Mouse (Mus musculus) G1E (cell line): ENCODE measurements around the gene Tent5c. TPM values are rescaled to one million over a fixed set of nuclear protein-coding genes. Genes with fewer than 3 reads are reported as not detected.
A peak's percentile ranks its signal among the peaks of the same experiment; 100 is the strongest.

ENCODE experiments used
- ATAC-seq: 2 replicates; pipeline ENCODE4 v1.8.0; 2016; ENCODE audit warnings: mild to moderate bottlenecking; ENCODE audit not compliant: insufficient number of reproducible peaks, poor library complexity, low FRiP score, severe bottlenecking; ENCODE audit errors: extremely low read depth
- DNase-seq: peaks from one replicate; pipeline ENCODE4 v3.0.0; 2012; ENCODE audit warnings: low spot score
- H3K27me3 ChIP-seq: 2 replicates; pipeline ENCODE4 v1.6.1; 2012; ENCODE audit warnings: mild to moderate bottlenecking, low read length, inconsistent platforms; ENCODE audit not compliant: insufficient read depth
- H3K36me3 ChIP-seq: replicated peaks from 2 replicates; pipeline ENCODE3; 2012; ENCODE audit warnings: mild to moderate bottlenecking, inconsistent platforms
- H3K4me1 ChIP-seq: 2 replicates; pipeline ENCODE4 v1.6.1; 2012; ENCODE audit warnings: low read depth, low read length, inconsistent platforms, mixed read lengths; ENCODE audit not compliant: insufficient read depth
- H3K4me3 ChIP-seq: 2 replicates; pipeline ENCODE4 v1.5.1; 2012; ENCODE audit warnings: low read depth, mild to moderate bottlenecking, inconsistent platforms, low read length, moderate library complexity, mixed read lengths
- H3K9me3 ChIP-seq: replicated peaks from 2 replicates; pipeline ENCODE4 v1.6.1; 2012; ENCODE audit warnings: inconsistent platforms
- CTCF ChIP-seq: IDR thresholded peaks from 2 replicates; pipeline ENCODE4 v1.5.1; 2012; ENCODE audit warnings: low read depth, low read length, inconsistent platforms, mixed read lengths
- GATA1 ChIP-seq: IDR thresholded peaks from 2 replicates; pipeline ENCODE4 v1.6.1; 2012; ENCODE audit warnings: borderline replicate concordance, low read length, inconsistent platforms, mixed read lengths
- GATA2 ChIP-seq: IDR thresholded peaks from 2 replicates; pipeline ENCODE4 v1.6.1; 2012; ENCODE audit warnings: low read depth, low read length, inconsistent platforms, borderline replicate concordance
- POLR2AphosphoS5 ChIP-seq: IDR thresholded peaks from 2 replicates; pipeline ENCODE4 v1.6.1; 2012; ENCODE audit warnings: low read depth, low read length, inconsistent platforms; ENCODE audit not compliant: insufficient replicate concordance
- TAL1 ChIP-seq: conservative IDR thresholded peaks from 2 replicates; pipeline ENCODE4 v1.6.1; 2012; ENCODE audit warnings: low read depth, low read length, inconsistent platforms, mixed read lengths
- polyA plus RNA-seq: library from polyadenylated mRNA; stranded (reverse); fragments of >175 nt; gene quantifications from 2 replicates; pipeline ENCODE4 v1.2.3, GENCODE M21; 2012
- total RNA-seq, 2 experiments: library from RNA; stranded (forward) in 1 of 2; stranded (reverse) in 1 of 2; fragments of 200-1000 nt in 1 of 2; fragments of >200 nt in 1 of 2; fragmentation: Nextera tagmentation in 1 of 2; gene quantifications; 2 replicates each; pipeline ENCODE4 v1.2.3; 2014 to 2017

Gene Tent5c
- total and polyA plus RNA-seq, 3 experiments, result 6.1 to 81.3 (median 74.4) TPM

GRCm38 (mm10) chr3:100482971-100483610 lies 6.0 kb downstream of the Tent5c start:
- DNase-seq (peak; percentile 53), ATAC-seq (peak; percentile 73)
- Histone ChIP-seq H3K27me3 (no peaks in the 10 kb centered on the region), H3K36me3 (peaks cover 40% of the 10 kb centered on the region), H3K9me3 (no peaks in the 10 kb centered on the region), H3K4me1 (peaks cover 92% of the 10 kb centered on the region), H3K4me3 (peak overlapping the region; percentile 53; the same call in 1 of the 2 replicates)
- TF ChIP-seq GATA1, result no peak
- no peak for TF ChIP-seq GATA2
- peak; percentile 86 for TF ChIP-seq TAL1

- H3K4me1 ChIP-seq, result peaks cover 91% of the 10 kb centered on the region
- peak overlapping the region; percentile 53; the same call in 1 of the 2 replicates for H3K4me3 ChIP-seq
- ATAC-seq (peak; percentile 52), DNase-seq (peak; percentile 75)
- no peaks in the 10 kb centered on the region for H3K9me3 ChIP-seq
- TF ChIP-seq GATA2 (no peak), TAL1 (peak; percentile 76)
- no peaks in the 10 kb centered on the region for H3K27me3 ChIP-seq
- H3K36me3 ChIP-seq, result peaks cover 45% of the 10 kb centered on the region
Measured at GRCm38 (mm10) chr3:100482324-100482911, 6.7 kb downstream of the Tent5c start.

GRCm38 (mm10) chr3:100480251-100481005 lies 8.7 kb downstream of the Tent5c start:
- no peaks in the 10 kb centered on the region for H3K27me3 ChIP-seq
- no peak for TF ChIP-seq POLR2AphosphoS5
- TF ChIP-seq GATA1, result no peak
- TF ChIP-seq GATA2, result no peak
- TF ChIP-seq TAL1, result 0 out of 2 replicates have a peak, but pooled peaks have one; percentile 16
- no peak for TF ChIP-seq CTCF
- ATAC-seq, result no peak
- peak overlapping the region; percentile 2; the same call in 1 of the 2 replicates for H3K4me3 ChIP-seq
- peaks cover 80% of the 10 kb centered on the region for H3K4me1 ChIP-seq
- H3K9me3 ChIP-seq, result no peaks in the 10 kb centered on the region
- H3K36me3 ChIP-seq, result peaks cover 47% of the 10 kb centered on the region
- DNase-seq, result peak; percentile 39

GRCm38 (mm10) chr3:100474950-100475472 lies 14.1 kb downstream of the Tent5c start:
- peaks cover 42% of the 10 kb centered on the region for H3K4me1 ChIP-seq
- H3K36me3 ChIP-seq, result peaks cover 86% of the 10 kb centered on the region
- no peak for DNase-seq
- no peaks in the 10 kb centered on the region for H3K9me3 ChIP-seq
- ATAC-seq, result no peak
- H3K4me3 ChIP-seq, result no peak overlapping the region
- no peak for TF ChIP-seq GATA1
- no peak for TF ChIP-seq TAL1
- no peak for TF ChIP-seq POLR2AphosphoS5
- no peak for TF ChIP-seq GATA2
- TF ChIP-seq CTCF, result no peak
- no peaks in the 10 kb centered on the region; the same call in 1 of the 2 replicates for H3K27me3 ChIP-seq

- H3K9me3 ChIP-seq, result no peaks in the 10 kb centered on the region
- TF ChIP-seq GATA1, result no peak
- no peak for TF ChIP-seq GATA2
- TF ChIP-seq TAL1, result no peak
- no peak for TF ChIP-seq POLR2AphosphoS5
- no peak for TF ChIP-seq CTCF
- peaks cover 38% of the 10 kb centered on the region for H3K4me1 ChIP-seq
- DNase-seq (no peak), ATAC-seq (no peak)
- H3K4me3 ChIP-seq, result no peak overlapping the region
- no peaks in the 10 kb centered on the region; the same call in 1 of the 2 replicates for H3K27me3 ChIP-seq
- H3K36me3 ChIP-seq, result peaks cover 86% of the 10 kb centered on the region
Measured at GRCm38 (mm10) chr3:100474536-100474935, 14.6 kb downstream of the Tent5c start.

- Histone ChIP-seq H3K9me3 (no peaks in the 10 kb centered on the region), H3K36me3 (peaks cover 83% of the 10 kb centered on the region), H3K4me1 (peaks cover 26% of the 10 kb centered on the region), H3K4me3 (no peak overlapping the region), H3K27me3 (no peaks in the 10 kb centered on the region; the same call in 1 of the 2 replicates)
- TF ChIP-seq GATA1 (no peak), CTCF (no peak), POLR2AphosphoS5 (no peak), TAL1 (no peak), GATA2 (no peak)
- no peak for ATAC-seq
- no peak for DNase-seq
Measured at GRCm38 (mm10) chr3:100473146-100473545, 16.0 kb downstream of the Tent5c start.
